9 mouse cellular contexts compared by ENCODE assay signal in the genomic region with DNA sequence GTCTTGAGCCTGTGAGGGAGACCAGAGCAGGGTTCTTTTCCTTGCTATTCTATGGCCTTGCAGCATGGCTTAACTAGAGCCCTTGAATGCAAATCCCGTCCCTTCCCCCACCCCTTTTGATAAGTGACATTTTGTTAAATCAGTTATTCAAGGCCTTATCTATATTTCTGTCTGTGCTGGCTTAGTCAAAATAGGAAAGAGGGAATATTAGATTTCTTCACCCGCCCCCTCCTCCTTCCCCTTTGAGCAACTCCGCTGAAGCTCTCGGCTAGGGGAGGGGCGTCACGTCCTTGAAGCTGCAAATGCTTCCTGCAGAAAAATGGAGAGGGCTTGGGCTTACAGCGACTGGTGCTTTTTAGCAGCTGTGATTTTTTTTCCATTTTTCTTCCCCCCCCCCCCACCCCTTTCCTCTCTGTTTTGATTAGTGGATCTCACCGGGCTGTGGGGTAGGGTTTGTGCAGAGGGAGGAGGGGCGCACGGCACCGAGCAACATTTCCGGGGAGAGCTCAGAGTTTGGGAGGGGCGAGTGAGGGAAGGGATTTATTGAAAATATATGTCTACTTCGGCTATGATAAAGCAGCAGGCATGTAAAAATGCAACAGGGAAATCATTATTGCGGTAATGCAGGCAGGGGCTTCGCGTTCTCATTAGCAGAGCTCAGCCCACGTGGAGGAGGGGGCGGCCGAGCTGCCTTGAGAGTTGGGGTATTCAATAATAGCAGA.
DNase-seq lines count a peak whose midpoint lies in the region; ATAC-seq lines count a peak whose summit lies in the region.
"Had no signal": no experiment of that assay in that cellular context is flagged by ENCODE, and none has a peak within 500 bp of the region (broad histone marks: within the 10 kb centered on the region; RNA-seq: fewer than 3 reads in every experiment).

No protein-coding gene starts in this region.

- H3K27me3 ChIP-seq in neural tube, embryonic 11.5 days (ENCODE audit: control insufficient read depth, insufficient read depth, low read length): no peaks in the 10 kb centered on the region
- no peaks in the 10 kb centered on the region for H3K27me3 ChIP-seq in hindbrain, embryonic 13.5 days
- no peaks in the 10 kb centered on the region for H3K27me3 ChIP-seq in liver, embryonic 15.5 days
- no peaks in the 10 kb centered on the region for H3K27me3 ChIP-seq in stomach, embryonic 14.5 days (ENCODE audit: control insufficient read depth, insufficient read depth, low read length)

- 60% methylated on average over 20 of the region's 20 CpGs for WGBS in neural tube, embryonic 11.5 days
- WGBS in hindbrain, embryonic 13.5 days: 26% methylated on average over 19 of the region's 20 CpGs
- WGBS in liver, embryonic 15.5 days (ENCODE audit: insufficient replicate concordance): 45% methylated on average over 20 of the region's 20 CpGs
- 13% methylated on average over 20 of the region's 20 CpGs for WGBS in stomach, embryonic 14.5 days

- H3K9me3 ChIP-seq in neural tube, embryonic 11.5 days (ENCODE audit: control insufficient read depth, low read length): no peaks in the 10 kb centered on the region
- no peaks in the 10 kb centered on the region; the same call in 1 of the 2 replicates for H3K9me3 ChIP-seq in hindbrain, embryonic 13.5 days
- no peaks in the 10 kb centered on the region for H3K9me3 ChIP-seq in liver, embryonic 15.5 days (replicated peaks)
- no peaks in the 10 kb centered on the region for H3K9me3 ChIP-seq in stomach, embryonic 14.5 days (ENCODE audit: control insufficient read depth, low read depth, low read length)

- DNase-seq in cerebellum, adult 9-10 months: peak; percentile 23
- DNase-seq in cerebellum, adult 9-11 months: no peak
- peak; percentile 41 for DNase-seq in neural tube, embryonic 11.5 days (ENCODE audit: low spot score)
- DNase-seq in neural tube, embryonic 10.5 days (ENCODE audit: extremely low spot score, low spot score): no peak
- no peak for DNase-seq in T-cell, adult 2 months (ENCODE audit: low spot score)

- no peak overlapping the region for H3K9ac ChIP-seq in neural tube, embryonic 11.5 days (ENCODE audit: low read length)
- peak overlapping the region; percentile 59 for H3K9ac ChIP-seq in hindbrain, embryonic 13.5 days
- no peak overlapping the region for H3K9ac ChIP-seq in liver, embryonic 15.5 days
- H3K9ac ChIP-seq in stomach, embryonic 14.5 days (replicated peaks; ENCODE audit: low read depth, low read length): no peak overlapping the region

- H3K4me2 ChIP-seq in neural tube, embryonic 11.5 days (ENCODE audit: low read depth): peak overlapping the region; percentile 15; the same call in 1 of the 2 replicates
- peak overlapping the region; percentile 50 for H3K4me2 ChIP-seq in hindbrain, embryonic 13.5 days
- H3K4me2 ChIP-seq in liver, embryonic 15.5 days: peak overlapping the region; percentile 38
- peak overlapping the region; percentile 50 for H3K4me2 ChIP-seq in stomach, embryonic 14.5 days (replicated peaks; ENCODE audit: low read depth, low read length)

- no peaks in the 10 kb centered on the region for H3K36me3 ChIP-seq in neural tube, embryonic 11.5 days (ENCODE audit: control insufficient read depth, insufficient read depth, low read length)
- peaks cover 14% of the 10 kb centered on the region; the same call in 1 of the 2 replicates for H3K36me3 ChIP-seq in hindbrain, embryonic 13.5 days
- no peaks in the 10 kb centered on the region for H3K36me3 ChIP-seq in liver, embryonic 15.5 days (replicated peaks)
- no peaks in the 10 kb centered on the region for H3K36me3 ChIP-seq in stomach, embryonic 14.5 days (ENCODE audit: control insufficient read depth, insufficient read depth, low read length)

- peaks cover 9% of the 10 kb centered on the region; the same call in 1 of the 2 replicates for H3K4me1 ChIP-seq in neural tube, embryonic 11.5 days (ENCODE audit: control insufficient read depth, insufficient read depth, low read length)
- peaks cover 56% of the 10 kb centered on the region for H3K4me1 ChIP-seq in hindbrain, embryonic 13.5 days (replicated peaks)
- peaks cover 8% of the 10 kb centered on the region for H3K4me1 ChIP-seq in liver, embryonic 15.5 days (replicated peaks)
- peaks cover 43% of the 10 kb centered on the region for H3K4me1 ChIP-seq in stomach, embryonic 14.5 days (ENCODE audit: control insufficient read depth, insufficient read depth, low read length)

- H3K27ac ChIP-seq in neural tube, embryonic 11.5 days (ENCODE audit: low read depth, low read length): no peak overlapping the region
- peak overlapping the region; percentile 88 for H3K27ac ChIP-seq in hindbrain, embryonic 13.5 days
- no peak overlapping the region for H3K27ac ChIP-seq in liver, embryonic 15.5 days (replicated peaks)
- H3K27ac ChIP-seq in stomach, embryonic 14.5 days (ENCODE audit: low read length): peak overlapping the region; percentile 61

- H3K4me3 ChIP-seq in neural tube, embryonic 11.5 days (ENCODE audit: low read depth, low read length): no peak overlapping the region
- H3K4me3 ChIP-seq in hindbrain, embryonic 13.5 days: peak overlapping the region; percentile 28
- H3K4me3 ChIP-seq in liver, embryonic 15.5 days (replicated peaks): peak overlapping the region; percentile 14; the same call in 1 of the 2 replicates
- peak overlapping the region; percentile 25 for H3K4me3 ChIP-seq in stomach, embryonic 14.5 days (ENCODE audit: low read depth, low read length)
- H3K4me3 ChIP-seq: myocyte had no signal

- no peak for ATAC-seq in neural tube, embryonic 11.5 days (ENCODE audit: insufficient read depth, low FRiP score, low TSS enrichment)
- ATAC-seq in hindbrain, embryonic 13.5 days (ENCODE audit: low FRiP score): peak; percentile 78
- ATAC-seq in liver, embryonic 15.5 days (ENCODE audit: insufficient read depth): no peak
- peak; percentile 75 for ATAC-seq in stomach, embryonic 14.5 days (ENCODE audit: insufficient number of reproducible peaks, insufficient read depth, low FRiP score, low read depth)

Comparison
In these comparisons a context has a peak if more than half of its experiments do, and no peak if none do; other contexts are left out.
1. DNase-seq: peak in cerebellum, adult 9-10 months (single experiment) and neural tube, embryonic 11.5 days (single experiment); none in cerebellum, adult 9-11 months (single experiment), neural tube, embryonic 10.5 days (single experiment) and T-cell, adult 2 months (single experiment).
2. ATAC-seq: peak in hindbrain, embryonic 13.5 days (single experiment) and stomach, embryonic 14.5 days (single experiment); none in neural tube, embryonic 11.5 days (single experiment) and liver, embryonic 15.5 days (single experiment).
3. H3K27ac ChIP-seq: peak in hindbrain, embryonic 13.5 days (single experiment) and stomach, embryonic 14.5 days (single experiment); none in neural tube, embryonic 11.5 days (single experiment) and liver, embryonic 15.5 days (single experiment).
4. Peak in every context shown above with its lines, with median percentiles within 50 percentile points of each other: H3K4me2 ChIP-seq.